Mouse (Mus musculus): ENCODE measurements at regions not wholly inside any gene's neighbourhood (a gene's known extent, or its start where the extent isn't known, plus 50 kb on each side); places are given as distances from the start of the nearest gene placed in this dataset.

- DNase-seq, result no peak
- no peak overlapping the region for H3K27ac ChIP-seq (ENCODE audit: insufficient read depth, low read depth, low read length)
Measured at GRCm38 (mm10) chr13:82073343-82073742, 290.5 kb downstream of the Cetn3 start.

GRCm38 (mm10) chr13:82081375-82081774, 298.5 kb downstream of the Cetn3 start:
- TF ChIP-seq POLR2A (IDR thresholded peaks at IDR 0.05; ENCODE audit: low read depth, low read length) (no peak), CTCF (conservative IDR thresholded peaks at IDR 0.05; ENCODE audit: insufficient read depth, insufficient read length, low read depth, low read length) (no peak)
- no peak for DNase-seq
- H3K27ac ChIP-seq (ENCODE audit: insufficient read depth, low read depth, low read length), result no peak overlapping the region
- no peak overlapping the region for H3K4me3 ChIP-seq (ENCODE audit: insufficient read depth, low read depth, low read length)
- H3K4me1 ChIP-seq (ENCODE audit: control insufficient read depth, insufficient read depth, low read length), result no peaks in the 10 kb centered on the region
- no peaks in the 10 kb centered on the region for H3K36me3 ChIP-seq (ENCODE audit: control insufficient read depth, insufficient read depth, low read length)
- WGBS, result 95% methylated on average over 2 of the region's 2 CpGs
- no peaks in the 10 kb centered on the region for H3K27me3 ChIP-seq (replicated peaks; ENCODE audit: control insufficient read depth, insufficient read depth, low read length)

More at GRCm38 (mm10) chr13:82073343-82073742, 290.5 kb downstream of the Cetn3 start:
- no peaks in the 10 kb centered on the region for H3K27me3 ChIP-seq (replicated peaks; ENCODE audit: control insufficient read depth, insufficient read depth, low read length)
- no peak overlapping the region for H3K4me3 ChIP-seq (ENCODE audit: insufficient read depth, low read depth, low read length)
- no peaks in the 10 kb centered on the region for H3K36me3 ChIP-seq (ENCODE audit: control insufficient read depth, insufficient read depth, low read length)
- H3K4me1 ChIP-seq (ENCODE audit: control insufficient read depth, insufficient read depth, low read length), result no peaks in the 10 kb centered on the region
- no peak for TF ChIP-seq CTCF (conservative IDR thresholded peaks at IDR 0.05; ENCODE audit: insufficient read depth, insufficient read length, low read depth, low read length)
- no peak for TF ChIP-seq POLR2A (IDR thresholded peaks at IDR 0.05; ENCODE audit: low read depth, low read length)

- WGBS, result 66% methylated on average over 3 of the region's 3 CpGs
- H3K27ac ChIP-seq (ENCODE audit: insufficient read depth, low read depth, low read length), result no peak overlapping the region
- H3K27me3 ChIP-seq (replicated peaks; ENCODE audit: control insufficient read depth, insufficient read depth, low read length), result no peaks in the 10 kb centered on the region
- no peak for TF ChIP-seq POLR2A (IDR thresholded peaks at IDR 0.05; ENCODE audit: low read depth, low read length)
- TF ChIP-seq CTCF (conservative IDR thresholded peaks at IDR 0.05; ENCODE audit: insufficient read depth, insufficient read length, low read depth, low read length), result no peak
- no peak for DNase-seq
- H3K4me1 ChIP-seq (ENCODE audit: control insufficient read depth, insufficient read depth, low read length), result no peaks in the 10 kb centered on the region
- no peaks in the 10 kb centered on the region for H3K36me3 ChIP-seq (ENCODE audit: control insufficient read depth, insufficient read depth, low read length)
- H3K4me3 ChIP-seq (ENCODE audit: insufficient read depth, low read depth, low read length), result no peak overlapping the region
Measured at GRCm38 (mm10) chr13:82087635-82088034, 304.8 kb downstream of the Cetn3 start.

GRCm38 (mm10) chr13:82092186-82092585, 309.3 kb downstream of the Cetn3 start:
- H3K4me1 ChIP-seq (ENCODE audit: control insufficient read depth, insufficient read depth, low read length), result no peaks in the 10 kb centered on the region
- peak; percentile 35 for DNase-seq
- TF ChIP-seq CTCF (conservative IDR thresholded peaks at IDR 0.05; ENCODE audit: insufficient read depth, insufficient read length, low read depth, low read length) (peak; percentile 46), POLR2A (IDR thresholded peaks at IDR 0.05; ENCODE audit: low read depth, low read length) (no peak)
- no peak overlapping the region for H3K27ac ChIP-seq (ENCODE audit: insufficient read depth, low read depth, low read length)
- H3K27me3 ChIP-seq (replicated peaks; ENCODE audit: control insufficient read depth, insufficient read depth, low read length), result no peaks in the 10 kb centered on the region
- 80% methylated on average over 5 of the region's 5 CpGs for WGBS
- no peak overlapping the region for H3K4me3 ChIP-seq (ENCODE audit: insufficient read depth, low read depth, low read length)
- H3K36me3 ChIP-seq (ENCODE audit: control insufficient read depth, insufficient read depth, low read length), result no peaks in the 10 kb centered on the region

GRCm38 (mm10) chr13:82106032-82106431, 323.2 kb downstream of the Cetn3 start:
- Histone ChIP-seq H3K4me1 (ENCODE audit: control insufficient read depth, insufficient read depth, low read length) (no peaks in the 10 kb centered on the region), H3K27ac (ENCODE audit: insufficient read depth, low read depth, low read length) (no peak overlapping the region), H3K4me3 (ENCODE audit: insufficient read depth, low read depth, low read length) (no peak overlapping the region), H3K36me3 (ENCODE audit: control insufficient read depth, insufficient read depth, low read length) (no peaks in the 10 kb centered on the region), H3K27me3 (replicated peaks; ENCODE audit: control insufficient read depth, insufficient read depth, low read length) (no peaks in the 10 kb centered on the region)
- DNase-seq, result no peak
- TF ChIP-seq POLR2A (IDR thresholded peaks at IDR 0.05; ENCODE audit: low read depth, low read length) (no peak), CTCF (conservative IDR thresholded peaks at IDR 0.05; ENCODE audit: insufficient read depth, insufficient read length, low read depth, low read length) (no peak)
- 73% methylated on average over 2 of the region's 2 CpGs for WGBS

GRCm38 (mm10) chr13:82129777-82130735, 347.2 kb downstream of the Cetn3 start:
- Histone ChIP-seq H3K27me3 (replicated peaks; ENCODE audit: control insufficient read depth, insufficient read depth, low read length) (no peaks in the 10 kb centered on the region), H3K36me3 (ENCODE audit: control insufficient read depth, insufficient read depth, low read length) (no peaks in the 10 kb centered on the region), H3K4me3 (ENCODE audit: insufficient read depth, low read depth, low read length) (no peak overlapping the region), H3K4me1 (ENCODE audit: control insufficient read depth, insufficient read depth, low read length) (no peaks in the 10 kb centered on the region), H3K27ac (ENCODE audit: insufficient read depth, low read depth, low read length) (no peak overlapping the region)
- no peak for DNase-seq
- TF ChIP-seq POLR2A (IDR thresholded peaks at IDR 0.05; ENCODE audit: low read depth, low read length) (no peak), CTCF (conservative IDR thresholded peaks at IDR 0.05; ENCODE audit: insufficient read depth, insufficient read length, low read depth, low read length) (no peak)
- 46% methylated on average over 7 of the region's 7 CpGs for WGBS

Data from kidney, adult 2 months (tissue).